Mouse (Mus musculus) lung, postnatal 25 days (tissue): Measurements from ENCODE around the gene Pafah1b3.
A peak's percentile ranks its signal among the peaks of the same experiment; 100 is the strongest.

ENCODE experiments used
- DNase-seq: peaks from one replicate; pipeline ENCODE4 v3.0.0; 2022; ENCODE audit warnings: low spot score

Pafah1b3 gene

DNA sequence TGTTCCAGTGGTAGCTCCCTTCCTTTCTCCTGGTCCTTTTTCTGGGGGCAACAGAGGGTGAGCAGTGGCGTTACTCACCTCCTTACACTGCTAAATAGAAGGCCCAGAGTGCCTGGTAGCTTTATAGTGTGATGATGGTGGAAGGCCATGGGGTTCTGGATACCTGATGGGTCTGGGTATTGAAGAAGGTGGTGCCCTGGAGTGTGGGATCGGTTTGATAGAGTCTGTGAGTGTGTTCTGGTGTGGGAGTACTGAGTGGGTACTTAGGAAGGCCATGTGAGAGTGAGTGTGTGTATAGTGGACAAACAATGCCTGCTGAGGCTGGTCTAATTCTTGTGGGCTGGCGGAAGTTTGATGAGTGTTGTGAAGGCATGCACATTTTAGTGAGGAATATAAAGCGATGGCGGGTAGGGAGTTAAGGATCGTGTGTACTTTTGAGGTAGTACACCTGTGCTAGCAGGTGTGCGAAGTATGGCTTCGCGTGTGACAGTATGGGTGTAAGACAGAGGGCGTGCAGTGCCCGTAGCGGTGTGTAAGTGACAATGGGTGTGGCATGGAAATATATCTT is 16.5 kb downstream of the Pafah1b3 start:
- no peak for DNase-seq

DNA sequence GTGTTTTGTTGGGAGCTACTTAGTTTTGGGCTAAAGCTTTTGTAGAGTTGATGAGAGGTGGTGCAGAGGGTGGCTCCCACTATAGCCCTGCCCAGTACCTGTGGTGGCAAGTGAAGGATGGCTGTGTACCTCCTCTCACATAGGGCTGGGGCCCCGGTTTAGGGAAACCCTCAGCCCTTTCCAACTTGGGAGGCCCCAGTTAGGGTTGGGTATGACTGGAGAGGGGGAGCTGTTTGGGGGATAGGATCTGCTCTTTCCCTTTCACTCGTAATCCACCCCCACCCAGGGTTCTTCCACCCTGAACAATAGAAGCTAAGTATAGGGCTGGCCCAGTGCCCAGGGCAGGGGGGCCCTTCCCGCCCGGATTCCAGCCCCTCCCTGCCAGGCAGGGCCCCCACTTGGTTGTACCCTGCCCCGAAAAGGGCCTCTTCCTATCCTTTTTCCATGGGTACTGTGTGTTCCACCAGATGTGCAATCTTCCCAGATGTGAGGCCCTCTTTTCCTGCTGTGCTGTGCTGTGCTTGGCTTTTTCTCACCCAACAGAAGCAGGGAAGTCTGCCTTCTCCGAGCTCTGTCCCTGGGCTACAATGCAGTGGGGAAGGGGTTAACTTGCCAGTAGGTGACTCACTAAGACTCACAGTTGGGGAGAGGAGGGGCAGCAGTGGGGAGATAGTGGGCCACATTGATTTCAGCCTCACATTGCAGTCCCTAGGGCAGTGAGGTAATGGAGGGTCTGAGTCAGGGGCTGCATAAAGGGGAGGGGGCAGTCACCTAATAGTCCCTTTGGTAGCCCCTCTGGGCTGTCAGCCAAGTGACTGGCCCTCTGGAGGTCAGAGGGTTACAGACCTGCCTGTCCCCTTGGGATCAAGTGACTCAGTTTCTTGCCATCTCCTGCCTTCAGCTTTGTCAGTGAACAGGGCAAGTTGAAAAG is 17.7 kb downstream of the Pafah1b3 start:
- peak; percentile 72 for DNase-seq

DNA sequence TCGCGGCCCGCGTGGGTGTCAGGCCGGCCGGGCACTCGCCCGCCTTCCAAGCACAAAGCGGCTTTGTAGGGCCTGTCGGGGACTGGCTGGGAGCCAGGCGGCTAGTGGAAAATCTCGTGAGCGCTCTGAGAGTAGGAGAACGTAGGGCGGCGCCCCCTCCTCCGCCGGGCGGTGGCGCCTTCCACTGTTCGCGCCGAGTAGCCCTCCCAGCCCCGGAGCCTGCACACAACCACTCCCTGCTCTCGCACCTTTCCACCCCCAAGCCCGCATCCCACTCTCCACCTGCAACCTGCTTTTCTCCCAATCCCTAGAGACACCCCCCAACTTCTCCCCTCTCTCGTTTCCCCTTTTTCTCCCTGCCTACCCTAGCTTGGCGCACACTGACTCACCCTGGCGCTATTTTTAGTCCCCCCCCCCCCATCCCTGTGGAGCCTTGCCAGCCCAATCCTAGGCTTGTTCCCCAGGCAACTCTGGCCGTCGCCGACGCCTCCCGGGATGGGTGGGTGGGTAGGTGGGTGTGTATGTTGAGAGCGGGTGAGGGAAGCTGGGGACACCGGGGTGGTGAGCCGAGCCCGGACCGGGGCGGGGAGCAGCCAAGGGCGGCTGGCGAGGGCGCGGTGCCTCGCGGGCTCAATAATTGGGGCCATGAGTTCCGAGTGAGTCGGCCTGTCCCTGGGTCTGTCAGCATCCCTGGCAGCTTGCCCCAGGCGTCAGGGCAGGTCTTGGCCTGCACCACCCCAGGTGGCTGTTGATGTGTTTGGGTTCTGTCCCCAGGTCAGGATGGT is 18.5 kb downstream of the Pafah1b3 start:
- DNase-seq, result peak; percentile 87

DNA sequence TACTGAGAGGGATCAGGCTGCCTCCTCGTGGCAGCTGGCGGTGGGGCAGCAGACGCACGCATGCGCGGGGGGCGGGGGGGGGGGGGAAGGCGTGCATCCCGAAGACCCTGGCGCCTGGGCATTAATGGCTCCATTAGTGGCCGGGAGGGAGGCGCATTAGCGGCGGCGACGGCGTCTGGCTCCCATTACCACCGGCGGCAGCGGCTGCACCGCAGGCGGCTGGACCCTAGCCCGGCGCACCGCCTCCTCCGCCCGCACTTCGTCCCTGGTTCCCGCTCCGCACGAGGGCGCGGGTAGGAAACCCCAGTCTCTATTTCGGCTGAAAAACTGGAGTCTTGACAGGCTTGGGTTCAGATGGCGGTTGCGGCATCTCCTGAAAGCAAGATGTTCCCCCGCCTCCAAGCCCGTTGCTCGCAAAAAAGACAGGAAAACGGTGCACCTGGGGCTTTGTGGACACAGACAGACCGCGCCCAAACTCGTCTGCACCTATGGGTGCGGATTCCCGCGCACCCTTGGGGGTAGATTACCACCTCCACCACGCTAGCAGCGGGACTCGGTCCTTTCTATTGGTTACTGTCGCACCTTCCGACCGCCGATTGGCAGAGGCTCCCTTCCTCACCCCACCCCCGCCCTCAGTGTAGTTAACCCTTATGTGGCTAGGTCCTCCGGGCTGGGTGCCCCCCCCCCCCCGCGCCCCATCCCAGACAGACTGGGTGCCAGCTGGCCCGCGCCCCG is 19.3 kb downstream of the Pafah1b3 start:
- peak; percentile 92 for DNase-seq

DNA sequence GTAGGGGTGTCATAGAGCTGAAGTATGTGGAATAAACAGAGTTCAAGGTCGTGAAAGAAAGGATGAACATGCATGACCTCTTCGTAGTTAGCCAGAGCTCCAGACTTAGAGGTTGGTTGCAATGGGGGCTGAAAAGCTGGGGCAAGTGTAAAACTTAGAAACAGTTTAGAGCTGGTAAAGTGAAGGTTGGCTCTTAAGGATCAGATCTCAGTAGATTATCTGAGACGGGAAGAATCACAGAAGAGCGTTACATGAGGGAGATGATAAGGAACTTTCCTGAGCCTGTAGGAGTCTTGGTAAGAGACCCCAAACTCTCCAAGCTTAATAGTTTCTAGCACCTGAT is 19.8 kb downstream of the Pafah1b3 start:
- no peak for DNase-seq

DNA sequence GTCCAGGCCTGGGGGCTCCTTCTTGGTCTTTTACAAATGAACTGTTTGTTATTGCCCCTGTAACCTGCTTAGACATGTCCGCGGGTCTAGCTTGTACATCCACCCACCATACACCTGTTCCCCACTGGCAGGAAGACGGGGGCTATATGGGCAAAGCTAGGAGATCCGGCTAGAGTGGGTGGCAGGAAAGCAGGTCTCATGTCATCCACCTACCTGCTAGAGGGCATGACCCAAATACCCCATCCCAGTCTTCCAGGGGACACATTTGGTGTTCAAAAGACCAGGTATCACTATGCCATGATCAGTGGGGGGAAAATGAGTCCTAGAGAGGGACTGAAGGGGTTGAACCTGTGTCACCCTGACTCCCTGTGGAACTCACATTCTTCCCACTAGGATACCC is 20.4 kb downstream of the Pafah1b3 start:
- DNase-seq, result no peak

DNA sequence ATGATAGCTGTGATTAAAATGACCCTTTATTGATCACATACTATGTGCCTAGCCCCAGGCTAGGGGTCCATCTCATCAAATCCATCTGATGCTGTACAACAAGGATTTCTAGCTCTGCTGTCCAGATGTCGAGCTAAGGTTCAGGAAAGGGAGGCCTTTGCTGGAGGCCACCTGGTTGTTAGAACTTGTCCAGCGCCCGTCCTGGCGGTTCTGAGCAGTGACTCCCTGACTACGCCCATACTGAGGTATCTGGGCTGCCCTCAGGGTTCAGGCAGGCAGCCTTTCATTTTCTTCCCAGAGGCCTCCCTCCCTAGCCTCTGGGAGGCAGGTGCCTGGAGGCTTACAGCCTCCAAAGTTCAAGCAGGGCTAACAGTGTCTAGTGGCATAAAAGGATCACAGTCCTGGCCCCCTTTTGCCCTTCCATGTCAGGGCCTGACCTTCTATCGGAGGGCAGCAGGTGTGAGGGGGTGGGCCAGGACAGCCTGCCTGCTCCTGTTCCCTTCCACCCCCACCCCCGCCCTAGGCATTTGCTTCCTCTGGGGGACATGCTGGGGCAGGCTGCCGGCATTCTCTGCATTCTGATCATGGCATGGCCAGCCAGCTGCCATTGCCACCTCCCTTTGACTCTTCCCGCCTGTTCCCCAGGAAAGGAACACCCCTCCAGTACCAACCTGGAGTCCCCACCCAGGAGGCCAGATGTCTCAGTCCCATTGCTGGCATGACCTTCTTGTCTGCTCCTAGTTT is 22.1 kb downstream of the Pafah1b3 start:
- no peak for DNase-seq

DNA sequence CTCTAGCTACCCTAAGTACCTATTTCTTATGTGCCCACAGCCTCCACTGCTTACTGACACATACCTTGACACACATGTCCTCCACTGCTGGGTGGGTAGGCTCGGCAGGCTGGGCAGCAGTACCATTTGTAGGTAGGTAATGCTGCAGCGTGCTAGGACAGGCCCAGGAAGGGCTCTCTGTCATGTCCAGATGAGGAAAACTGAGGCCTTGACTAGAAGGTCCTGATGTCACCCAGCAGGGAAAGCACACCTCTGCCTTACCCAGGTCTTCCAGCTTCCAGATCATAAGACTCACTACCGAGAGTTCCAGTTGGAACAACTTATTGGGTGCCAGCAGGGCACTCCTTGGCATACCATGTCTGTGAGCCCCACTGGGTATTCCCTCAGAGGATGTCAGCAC is 22.8 kb downstream of the Pafah1b3 start:
- DNase-seq, result no peak

DNA sequence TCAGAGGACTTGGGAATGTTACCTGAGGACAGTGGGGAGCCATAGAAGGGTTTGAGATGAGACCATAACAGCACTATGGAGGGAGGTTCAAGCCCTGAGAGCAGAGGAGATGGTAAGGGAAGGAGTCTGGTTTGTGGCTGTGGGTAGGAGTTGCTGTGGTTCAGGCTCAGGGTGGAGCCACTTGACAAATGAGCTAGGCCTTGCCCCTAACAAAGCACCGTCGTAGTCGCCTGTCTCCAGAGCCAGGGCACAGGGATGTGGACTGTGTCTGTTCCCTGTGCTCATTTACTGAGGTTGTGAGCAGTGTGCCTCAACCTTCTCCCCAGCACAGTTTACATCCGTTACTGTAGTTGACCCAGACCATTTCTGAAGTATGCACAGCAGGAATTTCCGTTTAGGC is 23.2 kb downstream of the Pafah1b3 start:
- no peak for DNase-seq

DNA sequence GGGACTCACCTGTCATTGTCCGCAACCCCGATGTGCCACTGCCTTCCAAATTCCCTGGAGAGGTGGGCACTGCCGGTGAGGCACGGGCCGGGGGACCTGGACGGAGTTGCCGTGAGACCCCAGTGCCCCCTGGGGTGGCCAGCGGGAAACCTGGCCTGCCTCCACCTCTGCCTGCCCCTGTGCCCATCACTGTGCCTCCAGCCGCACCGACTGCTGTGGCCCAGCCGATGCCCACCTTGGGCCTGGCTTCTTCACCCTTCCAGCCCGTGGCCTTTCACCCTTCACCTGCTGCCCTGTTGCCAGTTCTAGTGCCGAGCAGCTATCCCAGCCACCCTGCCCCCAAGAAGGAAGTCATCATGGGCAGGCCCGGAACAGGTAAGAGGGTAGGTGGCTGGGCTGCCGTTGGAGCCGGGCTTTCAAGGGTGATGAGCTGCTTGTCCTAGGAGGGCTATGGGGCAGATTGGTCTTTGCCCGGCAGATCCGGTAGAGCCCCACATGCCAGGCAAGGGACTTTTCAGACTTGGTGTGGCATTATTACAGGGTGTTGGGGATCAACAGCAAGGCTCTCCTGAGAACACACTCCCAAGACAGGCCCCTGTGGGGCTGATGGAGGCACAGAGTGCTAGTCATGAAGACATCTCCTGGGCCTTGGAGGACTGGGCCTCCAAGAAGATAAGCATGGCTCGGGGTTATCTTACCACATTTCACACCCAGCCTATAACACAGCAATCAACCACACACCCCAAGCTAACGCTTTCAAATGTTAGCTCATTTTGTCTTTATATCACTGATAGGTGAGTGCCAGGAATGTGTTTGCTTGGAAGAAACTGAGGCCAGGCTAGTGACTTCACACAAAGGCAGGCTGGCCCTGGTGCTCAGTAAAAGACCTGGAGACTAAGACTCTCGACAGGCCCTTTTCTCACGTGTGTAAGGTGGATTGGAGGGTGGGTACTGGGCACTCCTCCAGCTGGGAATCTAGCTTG is 24.2 kb downstream of the Pafah1b3 start:
- DNase-seq, result no peak

DNA sequence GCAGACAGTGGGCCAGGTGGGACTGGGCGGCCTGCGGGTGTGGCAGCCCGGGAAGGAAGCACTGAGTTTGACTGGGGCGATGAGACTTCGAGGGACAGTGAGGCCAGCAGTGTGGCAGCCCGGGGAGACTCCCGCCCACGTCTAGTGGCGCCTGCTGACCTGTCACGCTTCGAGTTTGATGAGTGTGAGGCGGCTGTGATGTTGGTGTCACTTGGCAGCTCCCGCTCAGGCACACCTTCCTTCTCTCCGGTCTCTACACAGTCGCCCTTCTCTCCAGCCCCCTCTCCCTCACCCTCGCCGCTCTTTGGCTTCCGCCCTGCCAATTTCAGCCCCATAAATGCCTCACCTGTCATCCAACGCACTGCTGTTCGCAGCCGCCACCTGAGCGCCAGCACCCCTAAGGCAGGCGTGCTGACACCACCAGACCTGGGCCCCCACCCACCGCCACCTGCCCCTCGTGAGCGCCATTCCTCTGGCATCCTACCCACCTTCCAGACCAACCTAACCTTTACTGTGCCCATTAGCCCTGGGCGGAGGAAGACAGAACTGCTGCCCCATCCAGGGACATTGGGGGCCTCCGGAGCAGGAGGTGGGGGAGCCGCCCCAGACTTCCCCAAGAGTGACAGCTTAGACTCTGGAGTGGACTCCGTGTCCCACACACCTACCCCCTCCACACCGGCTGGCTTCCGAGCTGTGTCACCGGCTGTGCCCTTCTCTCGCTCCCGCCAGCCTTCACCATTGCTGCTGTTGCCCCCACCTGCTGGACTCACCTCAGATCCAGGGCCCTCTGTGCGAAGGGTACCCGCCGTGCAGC is 25.1 kb downstream of the Pafah1b3 start:
- no peak for DNase-seq

DNA sequence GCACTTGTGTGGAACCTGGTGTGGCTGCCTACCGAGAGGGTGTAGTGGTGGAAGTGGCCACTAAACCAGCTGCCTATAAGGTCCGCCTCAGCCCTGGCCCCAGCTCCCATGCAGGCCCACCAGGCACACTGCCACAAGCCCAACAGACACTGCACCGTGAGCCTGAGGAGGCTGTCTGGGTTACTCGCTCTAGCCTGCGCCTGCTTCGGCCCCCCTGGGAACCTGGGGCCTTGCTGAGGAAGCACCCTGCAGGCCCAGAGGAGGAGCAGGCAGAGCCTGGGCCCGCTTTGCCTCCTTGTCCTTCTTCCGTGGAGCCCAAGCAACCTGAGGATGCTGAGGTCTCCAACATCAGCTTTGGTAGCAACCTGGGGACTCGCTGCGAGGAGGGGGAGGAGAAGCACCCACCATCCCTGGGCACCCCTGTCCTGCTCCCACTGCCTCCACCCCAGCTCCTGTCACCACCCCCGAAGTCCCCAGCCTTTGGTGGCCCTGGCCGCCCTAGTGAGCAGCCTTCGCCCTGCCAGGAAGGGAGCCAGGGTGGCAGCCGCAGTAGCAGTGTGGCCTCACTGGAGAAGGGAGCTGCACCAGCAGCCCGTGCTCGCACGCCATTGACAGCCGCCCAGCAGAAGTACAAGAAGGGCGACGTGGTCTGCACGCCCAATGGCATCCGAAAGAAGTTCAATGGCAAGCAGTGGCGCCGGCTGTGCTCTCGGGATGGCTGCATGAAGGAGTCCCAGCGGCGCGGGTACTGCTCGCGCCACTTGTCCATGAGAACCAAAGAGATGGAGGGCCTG is 25.9 kb downstream of the Pafah1b3 start:
- no peak for DNase-seq

DNA sequence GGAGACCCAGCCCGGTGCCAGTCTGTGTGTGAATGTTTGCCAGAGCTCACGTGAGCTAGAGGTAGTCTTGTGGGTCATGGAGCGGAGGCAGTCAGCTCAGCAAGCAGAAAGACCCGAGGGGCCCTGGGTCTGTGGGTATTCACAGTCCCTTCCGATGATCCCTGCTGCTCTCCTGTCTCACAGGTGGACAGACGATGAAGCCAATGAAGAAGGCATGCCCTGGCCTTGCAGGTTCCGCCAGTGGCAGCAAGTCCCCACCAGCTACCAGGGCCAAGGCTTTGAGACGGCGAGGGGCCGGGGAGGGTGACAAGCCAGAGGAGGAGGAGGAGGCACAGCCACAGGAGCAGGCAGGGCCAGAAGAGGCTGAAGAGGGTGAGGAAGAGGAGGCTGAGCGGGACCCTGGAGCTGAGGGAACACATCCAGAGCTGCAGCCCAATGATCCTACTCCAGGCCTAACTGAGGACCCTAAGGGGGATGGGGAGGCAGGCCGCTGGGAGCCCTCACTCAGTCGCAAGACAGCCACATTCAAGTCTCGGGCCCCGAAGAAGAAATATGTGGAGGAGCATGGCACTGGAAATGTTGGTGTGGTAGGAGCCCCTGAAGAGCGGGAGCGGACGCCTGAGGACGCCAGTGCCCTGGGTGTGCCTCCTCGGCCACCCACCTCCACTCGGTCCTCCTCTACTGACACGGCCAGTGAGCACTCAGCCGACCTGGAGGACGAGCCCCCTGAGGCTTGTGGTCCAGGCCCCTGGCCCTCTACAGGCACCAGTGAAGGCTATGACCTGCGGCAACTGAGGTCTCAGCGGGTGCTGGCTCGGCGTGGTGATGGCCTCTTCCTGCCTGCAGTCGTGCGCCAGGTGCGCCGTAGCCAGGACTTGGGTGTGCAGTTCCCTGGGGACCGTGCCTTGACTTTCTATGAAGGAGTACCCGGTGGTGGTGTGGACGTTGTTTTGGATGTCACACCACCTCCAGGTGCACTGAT is 26.8 kb downstream of the Pafah1b3 start:
- no peak for DNase-seq

DNA sequence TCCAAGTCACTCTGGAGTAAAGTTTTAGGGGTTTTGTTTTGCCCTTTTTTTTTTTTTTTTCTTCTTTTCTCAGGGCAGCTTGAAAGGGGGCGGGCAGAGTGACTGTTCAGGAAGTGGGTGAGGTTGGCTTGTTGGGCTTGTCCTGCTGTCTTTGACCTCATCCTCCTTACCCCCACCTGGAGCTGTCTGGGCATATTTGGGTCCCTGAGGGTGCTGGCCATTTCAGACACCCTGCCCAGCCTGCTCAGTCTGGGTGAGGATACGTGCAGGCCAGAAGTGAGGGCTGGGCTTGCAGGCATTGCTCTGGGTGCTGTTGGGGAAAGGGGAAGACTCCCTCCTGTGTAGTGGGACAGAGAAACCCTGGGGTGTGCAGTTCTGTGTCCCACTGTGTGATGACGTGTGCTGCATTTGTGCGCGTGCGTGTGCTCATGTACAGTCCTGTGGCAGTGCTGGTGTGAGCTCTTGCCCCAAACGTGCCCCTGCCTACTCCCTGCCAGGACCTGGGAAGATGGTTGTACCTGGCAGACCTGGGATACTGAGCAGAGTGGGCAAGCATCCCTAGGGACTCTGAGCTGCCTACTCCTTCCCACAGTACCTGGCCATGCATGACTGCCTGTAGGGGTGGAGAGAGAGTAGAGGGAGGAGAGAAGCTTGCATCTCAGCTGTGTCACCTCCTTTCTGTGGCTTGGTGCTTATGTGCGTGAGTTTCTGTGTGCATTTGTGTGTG is 28.1 kb downstream of the Pafah1b3 start:
- DNase-seq, result no peak

DNA sequence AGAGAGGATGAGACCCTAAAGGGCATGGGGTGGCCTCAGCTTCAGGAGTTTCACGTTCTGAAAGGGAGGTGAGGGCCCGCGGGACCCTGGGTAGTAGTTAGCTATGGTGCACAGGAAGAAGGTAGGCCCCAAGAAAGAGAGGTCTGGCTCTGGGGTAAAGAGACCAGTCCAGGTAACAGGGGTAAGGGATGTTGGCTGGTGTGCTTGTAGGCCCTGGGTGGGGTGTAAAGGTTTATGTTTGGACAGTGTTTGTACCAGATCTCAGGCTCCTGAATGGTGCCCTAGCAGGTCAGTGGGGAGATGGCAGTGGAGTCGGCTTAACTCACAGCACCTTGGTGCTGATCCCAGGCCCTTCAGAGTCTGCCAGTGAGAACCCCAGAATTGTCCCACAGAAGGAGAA is 28.8 kb downstream of the Pafah1b3 start:
- no peak for DNase-seq

DNA sequence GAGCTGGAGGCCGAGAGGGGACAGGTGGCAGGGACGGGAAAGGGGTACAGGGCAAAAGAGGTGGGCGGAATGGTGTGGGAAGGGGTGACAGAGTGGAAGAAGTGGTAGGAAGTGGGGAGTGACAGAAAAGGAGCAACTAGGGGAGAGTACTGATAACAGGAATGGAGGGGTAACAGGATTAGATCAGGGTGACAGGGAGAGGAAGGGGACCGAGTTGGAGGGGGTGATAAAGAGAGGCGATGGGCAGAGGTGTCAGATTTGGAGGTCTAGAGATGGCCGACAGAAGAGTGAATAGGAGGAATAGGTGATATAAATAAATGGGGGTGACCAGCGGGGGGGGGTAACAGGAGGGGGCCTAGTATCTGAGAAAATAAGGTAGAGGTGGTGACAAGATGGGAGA is 29.2 kb downstream of the Pafah1b3 start:
- DNase-seq, result no peak
